Mouse (Mus musculus) neural tube, embryonic 13.5 days (tissue): Measurements from ENCODE around the gene Smad6. TPM values are rescaled to one million over a fixed set of nuclear protein-coding genes. Genes with fewer than 3 reads are reported as not detected.

Source experiments
- ATAC-seq: fragments of 200-750 bp; cut with Nextera tagmentation; 2 replicates; pipeline ENCODE4 v1.8.0; 2017; ENCODE audit warnings: low read depth, mild to moderate bottlenecking, moderate TSS enrichment, moderate library complexity
- H3K27ac ChIP-seq: fragments of 300-500 bp; sonication (generic); replicated peaks from 2 replicates; pipeline ENCODE4 v1.5.1; 2015; ENCODE audit warnings: moderate library complexity, mild to moderate bottlenecking, inconsistent platforms
- H3K27me3 ChIP-seq: fragments of 300-500 bp; sonication (generic); 2 replicates; pipeline ENCODE4 v1.6.1; 2015; ENCODE audit warnings: mild to moderate bottlenecking, inconsistent platforms
- H3K36me3 ChIP-seq: fragments of 300-500 bp; sonication (generic); 2 replicates; pipeline ENCODE4 v1.6.1; 2015; ENCODE audit warnings: mild to moderate bottlenecking, inconsistent platforms
- H3K4me1 ChIP-seq: fragments of 300-500 bp; sonication (generic); replicated peaks from 2 replicates; pipeline ENCODE4 v1.6.1; 2015; ENCODE audit warnings: inconsistent platforms
- H3K4me2 ChIP-seq: fragments of 300-500 bp; sonication (generic); 2 replicates; pipeline ENCODE4 v1.6.1; 2015; ENCODE audit warnings: inconsistent platforms, mild to moderate bottlenecking, moderate library complexity
- H3K4me3 ChIP-seq: fragments of 300-500 bp; sonication (generic); 2 replicates; pipeline ENCODE4 v1.5.1; 2015; ENCODE audit warnings: mild to moderate bottlenecking, inconsistent platforms
- H3K9ac ChIP-seq: fragments of 300-500 bp; sonication (generic); 2 replicates; pipeline ENCODE4 v1.6.1; 2015; ENCODE audit warnings: moderate library complexity, mild to moderate bottlenecking, inconsistent platforms
- H3K9me3 ChIP-seq: fragments of 300-500 bp; sonication (generic); 2 replicates; pipeline ENCODE4 v1.6.1; 2016; ENCODE audit warnings: inconsistent platforms
- WGBS: fragments of 180-500 bp; shearing (Covaris S2); methylation state at CpG from one replicate; pipeline ENCODE4 v1.1.7; 2015; 5-methylcytosine and 5-hydroxymethylcytosine counted together
- polyA plus RNA-seq: library from polyadenylated mRNA; unstranded; fragments of >200 nt; fragmentation: Nextera tagmentation; extraction: Ambion mirVana; gene quantifications from 2 replicates; pipeline ENCODE4 v1.2.1, GENCODE M21; 2015

Gene Smad6
- polyA plus RNA-seq, 1 experiment from 2014 or later, result 3.8 TPM

- peaks cover 57% of the 10 kb centered on the region for H3K4me1 ChIP-seq
- ATAC-seq, result no peak
- WGBS, result 5% methylated on average over 18 of the region's 18 CpGs
Measured at GRCm38 (mm10) chr9:63980179-63981086, 41.4 kb downstream of the Smad6 start.

GRCm38 (mm10) chr9:63979275-63979674 lies 42.6 kb downstream of the Smad6 start:
- no peak overlapping the region for H3K4me2 ChIP-seq
- no peak overlapping the region for H3K9ac ChIP-seq
- no peak overlapping the region for H3K4me3 ChIP-seq
- no peaks in the 10 kb centered on the region for H3K36me3 ChIP-seq
- WGBS, result 68% methylated on average over 2 of the region's 2 CpGs
- H3K27ac ChIP-seq, result 0 out of 2 replicates have a peak overlapping the region, but pooled peaks have one; percentile 33
- no peak for ATAC-seq
- peaks cover 61% of the 10 kb centered on the region for H3K4me1 ChIP-seq
- H3K9me3 ChIP-seq, result no peaks in the 10 kb centered on the region
- no peaks in the 10 kb centered on the region for H3K27me3 ChIP-seq

More at GRCm38 (mm10) chr9:63980179-63981086, 41.4 kb downstream of the Smad6 start:
- Histone ChIP-seq H3K9ac (peak overlapping the region; percentile 2; the same call in 1 of the 2 replicates), H3K9me3 (no peaks in the 10 kb centered on the region), H3K36me3 (no peaks in the 10 kb centered on the region), H3K27me3 (no peaks in the 10 kb centered on the region), H3K4me3 (no peak overlapping the region), H3K4me2 (peak overlapping the region; percentile 22), H3K27ac (peak overlapping the region; percentile 33; the same call in 1 of the 2 replicates)

GRCm38 (mm10) chr9:63978682-63979081 lies 43.2 kb downstream of the Smad6 start:
- H3K9ac ChIP-seq, result no peak overlapping the region
- no peak overlapping the region for H3K27ac ChIP-seq
- no peaks in the 10 kb centered on the region for H3K27me3 ChIP-seq
- no peaks in the 10 kb centered on the region for H3K9me3 ChIP-seq
- no peak overlapping the region for H3K4me2 ChIP-seq
- peaks cover 64% of the 10 kb centered on the region for H3K4me1 ChIP-seq
- no peak overlapping the region for H3K4me3 ChIP-seq
- no peak for ATAC-seq
- WGBS, result 86% methylated on average over 7 of the region's 7 CpGs
- H3K36me3 ChIP-seq, result no peaks in the 10 kb centered on the region

- no peak overlapping the region for H3K4me3 ChIP-seq
- H3K27me3 ChIP-seq, result no peaks in the 10 kb centered on the region
- no peaks in the 10 kb centered on the region for H3K36me3 ChIP-seq
- ATAC-seq, result peak; percentile 62
- 25% methylated on average over 11 of the region's 11 CpGs for WGBS
- 0 out of 2 replicates have a peak overlapping the region, but pooled peaks have one; percentile 22 for H3K9ac ChIP-seq
- no peaks in the 10 kb centered on the region for H3K9me3 ChIP-seq
- H3K4me1 ChIP-seq, result peaks cover 64% of the 10 kb centered on the region
- H3K4me2 ChIP-seq, result 0 out of 2 replicates have a peak overlapping the region, but pooled peaks have one; percentile 2
- H3K27ac ChIP-seq, result no peak overlapping the region; the same call in 1 of the 2 replicates
Measured at GRCm38 (mm10) chr9:63975996-63976395, 45.9 kb downstream of the Smad6 start.

- Histone ChIP-seq H3K9me3 (no peaks in the 10 kb centered on the region), H3K27ac (peak overlapping the region; percentile 10; the same call in 1 of the 2 replicates), H3K9ac (no peak overlapping the region), H3K4me1 (peaks cover 60% of the 10 kb centered on the region), H3K4me3 (no peak overlapping the region), H3K36me3 (no peaks in the 10 kb centered on the region), H3K4me2 (no peak overlapping the region), H3K27me3 (no peaks in the 10 kb centered on the region)
- no peak for ATAC-seq
- WGBS, result 49% methylated on average over 13 of the region's 13 CpGs
Measured at GRCm38 (mm10) chr9:63974258-63975023, 47.4 kb downstream of the Smad6 start.

GRCm38 (mm10) chr9:63973662-63974190 lies 48.1 kb downstream of the Smad6 start:
- Histone ChIP-seq H3K9ac (no peak overlapping the region), H3K36me3 (no peaks in the 10 kb centered on the region), H3K4me3 (no peak overlapping the region), H3K9me3 (no peaks in the 10 kb centered on the region), H3K4me1 (peaks cover 65% of the 10 kb centered on the region), H3K4me2 (no peak overlapping the region), H3K27me3 (no peaks in the 10 kb centered on the region), H3K27ac (no peak overlapping the region)
- WGBS, result 32% methylated on average over 14 of the region's 14 CpGs
- no peak for ATAC-seq

GRCm38 (mm10) chr9:63972576-63973290 lies 49.1 kb downstream of the Smad6 start:
- no peak overlapping the region for H3K4me3 ChIP-seq
- H3K4me2 ChIP-seq, result no peak overlapping the region
- H3K36me3 ChIP-seq, result no peaks in the 10 kb centered on the region
- ATAC-seq, result no peak
- no peaks in the 10 kb centered on the region for H3K27me3 ChIP-seq
- H3K27ac ChIP-seq, result no peak overlapping the region
- 92% methylated on average over 11 of the region's 11 CpGs for WGBS
- no peaks in the 10 kb centered on the region for H3K9me3 ChIP-seq
- H3K9ac ChIP-seq, result no peak overlapping the region
- H3K4me1 ChIP-seq, result peaks cover 72% of the 10 kb centered on the region

GRCm38 (mm10) chr9:63971557-63971956 lies 50.3 kb downstream of the Smad6 start:
- Histone ChIP-seq H3K27me3 (no peaks in the 10 kb centered on the region), H3K9ac (no peak overlapping the region), H3K27ac (no peak overlapping the region), H3K4me3 (no peak overlapping the region), H3K36me3 (no peaks in the 10 kb centered on the region), H3K9me3 (no peaks in the 10 kb centered on the region), H3K4me1 (peaks cover 80% of the 10 kb centered on the region), H3K4me2 (no peak overlapping the region)
- no peak for ATAC-seq
- 51% methylated on average over 4 of the region's 4 CpGs for WGBS

- Histone ChIP-seq H3K4me3 (no peak overlapping the region), H3K36me3 (no peaks in the 10 kb centered on the region), H3K27me3 (no peaks in the 10 kb centered on the region), H3K4me1 (peaks cover 78% of the 10 kb centered on the region), H3K4me2 (no peak overlapping the region), H3K9me3 (no peaks in the 10 kb centered on the region), H3K27ac (peak overlapping the region; percentile 28), H3K9ac (no peak overlapping the region)
- ATAC-seq, result no peak
- 73% methylated on average over 6 of the region's 6 CpGs for WGBS
Measured at GRCm38 (mm10) chr9:63970836-63971235, 51.0 kb downstream of the Smad6 start.

- no peak overlapping the region for H3K4me2 ChIP-seq
- H3K36me3 ChIP-seq, result no peaks in the 10 kb centered on the region
- ATAC-seq, result no peak
- H3K9me3 ChIP-seq, result no peaks in the 10 kb centered on the region
- peak overlapping the region; percentile 28; the same call in 1 of the 2 replicates for H3K27ac ChIP-seq
- WGBS, result 67% methylated on average over 12 of the region's 12 CpGs
- H3K4me3 ChIP-seq, result no peak overlapping the region
- no peak overlapping the region for H3K9ac ChIP-seq
- no peaks in the 10 kb centered on the region for H3K27me3 ChIP-seq
- H3K4me1 ChIP-seq, result peaks cover 79% of the 10 kb centered on the region
Measured at GRCm38 (mm10) chr9:63970388-63970787, 51.5 kb downstream of the Smad6 start.

- no peaks in the 10 kb centered on the region for H3K27me3 ChIP-seq
- no peak for ATAC-seq
- WGBS, result 87% methylated on average over 10 of the region's 10 CpGs
- peaks cover 79% of the 10 kb centered on the region for H3K4me1 ChIP-seq
- no peak overlapping the region for H3K4me3 ChIP-seq
- no peak overlapping the region for H3K9ac ChIP-seq
- peak overlapping the region; percentile 52; the same call in 1 of the 2 replicates for H3K27ac ChIP-seq
- no peaks in the 10 kb centered on the region for H3K9me3 ChIP-seq
- no peaks in the 10 kb centered on the region for H3K36me3 ChIP-seq
- H3K4me2 ChIP-seq, result no peak overlapping the region
Measured at GRCm38 (mm10) chr9:63969467-63969866, 52.4 kb downstream of the Smad6 start.
